In genomic region chr8:108621296-108621695, GRCm38 (mm10) we compare ENCODE assay signal across 28 mouse cellular contexts.
DNase-seq lines count a peak whose midpoint lies in the region; ATAC-seq and TF ChIP-seq lines count a peak whose summit lies in the region.
"Had no signal": no experiment of that assay in that cellular context is flagged by ENCODE, and none has a peak within 500 bp of the region (broad histone marks: within the 10 kb centered on the region; RNA-seq: fewer than 3 reads in every experiment).

No protein-coding gene starts in this region.

- no peak for TF ChIP-seq CTCF in hindbrain, postnatal 0 days (IDR thresholded peaks at IDR 0.05; ENCODE audit: low read depth)

- WGBS in hindbrain, embryonic 10.5 days: 9% methylated on average over 7 of the region's 7 CpGs
- WGBS in hindbrain, postnatal 0 days: 24% methylated on average over 7 of the region's 7 CpGs
- WGBS in neural tube, embryonic 15.5 days: 21% methylated on average over 7 of the region's 7 CpGs
- 32% methylated on average over 7 of the region's 7 CpGs for WGBS in forebrain, embryonic 13.5 days

- peak; percentile 71 for DNase-seq in hindbrain, embryonic 10.5 days (ENCODE audit: low spot score)
- DNase-seq in hindbrain, postnatal 0 days (ENCODE audit: low spot score): no peak
- DNase-seq in neural tube, embryonic 10.5 days (ENCODE audit: extremely low spot score, low spot score): peak; percentile 40
- DNase-seq in embryo, embryonic 9.5 days (ENCODE audit: extremely low spot score): peak; percentile 66
- DNase-seq in spleen, postnatal 4 days (ENCODE audit: low spot score in 2 of 2): no peak
- no peak for DNase-seq in thymus, postnatal 14 days
- DNase-seq: adrenal gland, postnatal 10 days; cerebellum, adult 9-10 months; gastrocnemius, postnatal 14 days; heart, adult 18-20 months; heart, postnatal 14 days; kidney, adult 8-10 months; kidney, postnatal 10 days; liver, embryonic 13.5 days; lung, adult 2 months; retina, postnatal 1 day; right cerebral cortex, postnatal 25 days; spleen, adult 18-20 months; thymus, postnatal 25 days had no signal

- no peak for ATAC-seq in hindbrain, postnatal 0 days
- no peak for ATAC-seq in neural tube, embryonic 15.5 days (ENCODE audit: low FRiP score)
- no peak for ATAC-seq in forebrain, embryonic 13.5 days

- H3K27me3 ChIP-seq in hindbrain, embryonic 10.5 days (ENCODE audit: insufficient read depth, poor library complexity, severe bottlenecking): peaks cover 20% of the 10 kb centered on the region
- no peaks in the 10 kb centered on the region for H3K27me3 ChIP-seq in hindbrain, postnatal 0 days (ENCODE audit: insufficient read depth, low read length)
- H3K27me3 ChIP-seq in neural tube, embryonic 15.5 days (replicated peaks): no peaks in the 10 kb centered on the region
- no peaks in the 10 kb centered on the region for H3K27me3 ChIP-seq in forebrain, embryonic 13.5 days
- H3K27me3 ChIP-seq: embryonic facial prominence, embryonic 13.5 days; forebrain, embryonic 12.5 days; heart, embryonic 13.5 days; limb, embryonic 12.5 days; liver, embryonic 13.5 days; megakaryocyte, embryonic 14.5 days had no signal

- H3K36me3 ChIP-seq in hindbrain, embryonic 10.5 days: no peaks in the 10 kb centered on the region
- no peaks in the 10 kb centered on the region for H3K36me3 ChIP-seq in hindbrain, postnatal 0 days (ENCODE audit: insufficient read depth, low read length)
- H3K36me3 ChIP-seq in neural tube, embryonic 15.5 days: no peaks in the 10 kb centered on the region
- H3K36me3 ChIP-seq in forebrain, embryonic 13.5 days (ENCODE audit: poor library complexity, severe bottlenecking): no peaks in the 10 kb centered on the region
- H3K36me3 ChIP-seq: embryonic facial prominence, embryonic 13.5 days; forebrain, embryonic 12.5 days; heart, embryonic 13.5 days; limb, embryonic 12.5 days; liver, embryonic 13.5 days had no signal

- H3K4me3 ChIP-seq in hindbrain, embryonic 10.5 days: no peak overlapping the region
- no peak overlapping the region for H3K4me3 ChIP-seq in hindbrain, postnatal 0 days (ENCODE audit: low read length)
- H3K4me3 ChIP-seq in neural tube, embryonic 15.5 days (replicated peaks): no peak overlapping the region
- H3K4me3 ChIP-seq in forebrain, embryonic 13.5 days: no peak overlapping the region
- H3K4me3 ChIP-seq: embryonic facial prominence, embryonic 13.5 days; erythroblast, embryonic 14.5 days; forebrain, embryonic 12.5 days; heart, embryonic 13.5 days; limb, embryonic 12.5 days; liver, embryonic 13.5 days; megakaryocyte, embryonic 14.5 days had no signal

- peaks cover 9% of the 10 kb centered on the region for H3K4me1 ChIP-seq in hindbrain, embryonic 10.5 days (replicated peaks)
- H3K4me1 ChIP-seq in hindbrain, postnatal 0 days (ENCODE audit: insufficient read depth, low read length): no peaks in the 10 kb centered on the region
- no peaks in the 10 kb centered on the region for H3K4me1 ChIP-seq in neural tube, embryonic 15.5 days
- H3K4me1 ChIP-seq in forebrain, embryonic 13.5 days: no peaks in the 10 kb centered on the region
- H3K4me1 ChIP-seq: embryonic facial prominence, embryonic 13.5 days; forebrain, embryonic 12.5 days; liver, embryonic 13.5 days had no signal

- no peak overlapping the region for H3K27ac ChIP-seq in hindbrain, embryonic 10.5 days
- H3K27ac ChIP-seq in hindbrain, postnatal 0 days: no peak overlapping the region
- H3K27ac ChIP-seq in neural tube, embryonic 15.5 days (replicated peaks): no peak overlapping the region
- no peak overlapping the region for H3K27ac ChIP-seq in forebrain, embryonic 13.5 days
- H3K27ac ChIP-seq: embryonic facial prominence, embryonic 13.5 days; forebrain, embryonic 12.5 days; heart, embryonic 13.5 days; hindbrain, embryonic 14.5 days; liver, embryonic 13.5 days had no signal

- H3K9me3 ChIP-seq in hindbrain, embryonic 10.5 days: no peaks in the 10 kb centered on the region
- no peaks in the 10 kb centered on the region for H3K9me3 ChIP-seq in hindbrain, postnatal 0 days (ENCODE audit: low read length)
- H3K9me3 ChIP-seq in neural tube, embryonic 15.5 days (replicated peaks): no peaks in the 10 kb centered on the region
- H3K9me3 ChIP-seq in forebrain, embryonic 13.5 days (replicated peaks): no peaks in the 10 kb centered on the region
- H3K9me3 ChIP-seq: embryonic facial prominence, embryonic 13.5 days; forebrain, embryonic 12.5 days; heart, embryonic 13.5 days; limb, embryonic 12.5 days; liver, embryonic 13.5 days; megakaryocyte, embryonic 14.5 days had no signal

- H3K4me2 ChIP-seq in hindbrain, postnatal 0 days (ENCODE audit: low read depth, low read length): no peak overlapping the region
- H3K4me2 ChIP-seq in neural tube, embryonic 15.5 days: no peak overlapping the region
- H3K4me2 ChIP-seq in forebrain, embryonic 13.5 days: no peak overlapping the region
- H3K4me2 ChIP-seq: embryonic facial prominence, embryonic 13.5 days; forebrain, embryonic 12.5 days; heart, embryonic 13.5 days; hindbrain, embryonic 14.5 days; limb, embryonic 12.5 days; liver, embryonic 13.5 days had no signal

- H3K9ac ChIP-seq in hindbrain, postnatal 0 days (replicated peaks; ENCODE audit: low read length): no peak overlapping the region
- no peak overlapping the region for H3K9ac ChIP-seq in neural tube, embryonic 15.5 days (replicated peaks)
- no peak overlapping the region for H3K9ac ChIP-seq in forebrain, embryonic 13.5 days
- H3K9ac ChIP-seq: embryonic facial prominence, embryonic 13.5 days; forebrain, embryonic 12.5 days; heart, embryonic 13.5 days; hindbrain, embryonic 14.5 days; limb, embryonic 12.5 days; liver, embryonic 13.5 days had no signal

Comparison
In these comparisons a context has a peak if more than half of its experiments do, and no peak if none do; other contexts are left out.
1. DNase-seq: peak in hindbrain, embryonic 10.5 days (single experiment), neural tube, embryonic 10.5 days (single experiment) and embryo, embryonic 9.5 days (single experiment); none in hindbrain, postnatal 0 days (single experiment), spleen, postnatal 4 days (0 of 2) and thymus, postnatal 14 days (single experiment).